Mouse (Mus musculus) bone marrow macrophage, adult 2 months (primary cell): ENCODE data around the gene Slc6a3.

ENCODE experiments used
- CTCF ChIP-seq: IDR thresholded peaks from 2 replicates; pipeline ENCODE4 v1.5.1; 2012; ENCODE audit warnings: low read depth, mild to moderate bottlenecking, low read length, moderate library complexity
- POLR2A ChIP-seq: IDR thresholded peaks from 2 replicates; pipeline ENCODE4 v1.6.1; 2012; ENCODE audit warnings: mild to moderate bottlenecking, low read depth, low read length, borderline replicate concordance

- TF ChIP-seq CTCF (no peak), POLR2A (no peak)
Observed at GRCm38 (mm10) chr13:73592546-73592945, 56.0 kb downstream of the Slc6a3 start.
